Mouse (Mus musculus) liver, postnatal 0 days (tissue): ENCODE measurements at regions not wholly inside any gene's neighbourhood (a gene's known extent, or its start where the extent isn't known, plus 50 kb on each side); places are given as distances from the start of the nearest gene placed in this dataset.

Experiments used
- ATAC-seq: fragments of 200-750 bp; cut with Nextera tagmentation; 2 replicates; pipeline ENCODE4 v1.8.0; 2017; ENCODE audit warnings: mild to moderate bottlenecking, moderate library complexity
- DNase-seq: peaks from one replicate; pipeline ENCODE4 v3.0.0-alpha.2; 2016
- H3K27ac ChIP-seq: fragments of 300-500 bp; sonication (generic); 2 replicates; pipeline ENCODE4 v1.5.1; 2014; ENCODE audit warnings: antibody characterized with exemption, moderate library complexity, mild to moderate bottlenecking, low read depth
- H3K27me3 ChIP-seq: fragments of 300-500 bp; sonication (generic); 2 replicates; pipeline ENCODE4 v1.6.1; 2014; ENCODE audit warnings: low read length, control low read depth, mixed read lengths; ENCODE audit not compliant: insufficient read depth
- H3K36me3 ChIP-seq: fragments of 300-500 bp; sonication (generic); replicated peaks from 2 replicates; pipeline ENCODE4 v1.6.1; 2014; ENCODE audit warnings: mild to moderate bottlenecking, control low read depth, low read length, moderate library complexity, mixed read lengths; ENCODE audit not compliant: insufficient read depth
- H3K4me1 ChIP-seq: fragments of 300-500 bp; sonication (generic); 2 replicates; pipeline ENCODE4 v1.6.1; 2014; ENCODE audit warnings: antibody characterized with exemption, mild to moderate bottlenecking, control low read depth; ENCODE audit not compliant: insufficient read depth
- H3K4me2 ChIP-seq: fragments of 300-500 bp; sonication (generic); 2 replicates; pipeline ENCODE4 v1.6.1; 2014; ENCODE audit warnings: low read depth, mild to moderate bottlenecking, low read length, moderate library complexity, mixed read lengths
- H3K4me3 ChIP-seq: fragments of 300-500 bp; sonication (generic); 2 replicates; pipeline ENCODE4 v1.5.1; 2014; ENCODE audit warnings: low read depth, low read length
- H3K9ac ChIP-seq: fragments of 300-500 bp; sonication (generic); replicated peaks from 2 replicates; pipeline ENCODE4 v1.6.1; 2014; ENCODE audit warnings: mild to moderate bottlenecking, moderate library complexity
- H3K9me3 ChIP-seq: fragments of 300-500 bp; sonication (generic); 2 replicates; pipeline ENCODE4 v1.6.1; 2016; ENCODE audit warnings: mild to moderate bottlenecking, control low read depth, low read length, mixed read lengths
- CTCF ChIP-seq: sonication (generic); IDR thresholded peaks from 2 replicates; pipeline ENCODE4 v1.5.1; 2016; ENCODE audit warnings: antibody characterized with exemption, low read depth
- EP300 ChIP-seq: IDR thresholded peaks from 2 replicates; pipeline ENCODE4 v1.6.1; 2016; ENCODE audit warnings: antibody characterized with exemption, low read depth, mild to moderate bottlenecking
- WGBS: fragments of 180-500 bp; shearing (Covaris S2); extraction: QIAGEN DNeasy Blood & Tissue Kit; methylation state at CpG from one replicate; pipeline ENCODE4 v1.1.7; 2014; ENCODE audit not compliant: insufficient replicate concordance; 5-methylcytosine and 5-hydroxymethylcytosine counted together

- no peaks in the 10 kb centered on the region for H3K9me3 ChIP-seq
- H3K36me3 ChIP-seq, result no peaks in the 10 kb centered on the region
- no peak overlapping the region for H3K9ac ChIP-seq
- ATAC-seq, result no peak
- H3K4me1 ChIP-seq, result no peaks in the 10 kb centered on the region
- no peak for TF ChIP-seq EP300
- no peak for TF ChIP-seq CTCF
- no peak for DNase-seq
- no peak overlapping the region for H3K4me2 ChIP-seq
- H3K4me3 ChIP-seq, result no peak overlapping the region
- no peaks in the 10 kb centered on the region for H3K27me3 ChIP-seq
- no peak overlapping the region for H3K27ac ChIP-seq
- WGBS, result 74% methylated on average over 7 of the region's 7 CpGs
These were observed 148.5 kb upstream of the Epha4 start for GRCm38 (mm10) chr1:77663345-77663744.

- H3K36me3 ChIP-seq, result no peaks in the 10 kb centered on the region
- no peak for ATAC-seq
- H3K9ac ChIP-seq, result no peak overlapping the region
- no peaks in the 10 kb centered on the region for H3K4me1 ChIP-seq
- no peaks in the 10 kb centered on the region for H3K27me3 ChIP-seq
- TF ChIP-seq CTCF, result no peak
- TF ChIP-seq EP300, result no peak
- H3K4me2 ChIP-seq, result no peak overlapping the region
- H3K4me3 ChIP-seq, result no peak overlapping the region
- no peaks in the 10 kb centered on the region for H3K9me3 ChIP-seq
- H3K27ac ChIP-seq, result no peak overlapping the region
- no peak for DNase-seq
These were observed 145.5 kb upstream of the Epha4 start for GRCm38 (mm10) chr1:77660436-77660835.

- no peak for TF ChIP-seq EP300
These were observed 122.1 kb upstream of the Epha4 start for GRCm38 (mm10) chr1:77637025-77637424.

GRCm38 (mm10) chr1:77629496-77630281, 114.8 kb upstream of the Epha4 start:
- H3K36me3 ChIP-seq, result no peaks in the 10 kb centered on the region
- no peaks in the 10 kb centered on the region for H3K27me3 ChIP-seq
- H3K9ac ChIP-seq, result no peak overlapping the region
- WGBS, result 58% methylated on average over 9 of the region's 9 CpGs
- H3K27ac ChIP-seq, result no peak overlapping the region
- DNase-seq, result no peak
- H3K4me2 ChIP-seq, result no peak overlapping the region
- no peaks in the 10 kb centered on the region for H3K9me3 ChIP-seq
- no peaks in the 10 kb centered on the region for H3K4me1 ChIP-seq
- TF ChIP-seq CTCF (no peak), EP300 (no peak)
- no peak for ATAC-seq
- no peak overlapping the region for H3K4me3 ChIP-seq

More at GRCm38 (mm10) chr1:77637025-77637424, 122.1 kb upstream of the Epha4 start:
- Histone ChIP-seq H3K36me3 (no peaks in the 10 kb centered on the region), H3K27me3 (no peaks in the 10 kb centered on the region), H3K4me1 (no peaks in the 10 kb centered on the region), H3K4me2 (no peak overlapping the region), H3K9ac (no peak overlapping the region), H3K9me3 (no peaks in the 10 kb centered on the region), H3K27ac (no peak overlapping the region), H3K4me3 (no peak overlapping the region)
- WGBS, result 66% methylated on average over 3 of the region's 3 CpGs
- DNase-seq (no peak), ATAC-seq (no peak)

- ATAC-seq (no peak), DNase-seq (no peak)
- TF ChIP-seq CTCF, result no peak
- no peak for TF ChIP-seq EP300
- Histone ChIP-seq H3K9me3 (no peaks in the 10 kb centered on the region), H3K4me2 (no peak overlapping the region), H3K36me3 (no peaks in the 10 kb centered on the region), H3K27me3 (no peaks in the 10 kb centered on the region), H3K27ac (no peak overlapping the region), H3K9ac (no peak overlapping the region), H3K4me1 (no peaks in the 10 kb centered on the region), H3K4me3 (no peak overlapping the region)
- 64% methylated on average over 4 of the region's 4 CpGs for WGBS
These were observed 114.0 kb upstream of the Epha4 start for GRCm38 (mm10) chr1:77628861-77629260.

- Histone ChIP-seq H3K4me3 (no peak overlapping the region), H3K36me3 (no peaks in the 10 kb centered on the region), H3K27me3 (no peaks in the 10 kb centered on the region), H3K27ac (no peak overlapping the region), H3K4me2 (no peak overlapping the region), H3K4me1 (no peaks in the 10 kb centered on the region), H3K9ac (no peak overlapping the region), H3K9me3 (no peaks in the 10 kb centered on the region)
- 82% methylated on average over 8 of the region's 8 CpGs for WGBS
- DNase-seq (no peak), ATAC-seq (no peak)
- TF ChIP-seq EP300, result no peak
These were observed 102.6 kb upstream of the Epha4 start for GRCm38 (mm10) chr1:77617490-77617889.

- Histone ChIP-seq H3K27ac (no peak overlapping the region), H3K9me3 (no peaks in the 10 kb centered on the region), H3K4me3 (no peak overlapping the region), H3K9ac (no peak overlapping the region), H3K36me3 (no peaks in the 10 kb centered on the region), H3K4me1 (no peaks in the 10 kb centered on the region), H3K27me3 (no peaks in the 10 kb centered on the region), H3K4me2 (no peak overlapping the region)
- ATAC-seq (no peak), DNase-seq (no peak)
- TF ChIP-seq EP300 (no peak), CTCF (no peak)
- 71% methylated on average over 5 of the region's 5 CpGs for WGBS
These were observed 85.6 kb upstream of the Epha4 start for GRCm38 (mm10) chr1:77600509-77600908.
